Mouse (Mus musculus): ENCODE data around the gene Brca1. TPM values are rescaled to one million over a fixed set of nuclear protein-coding genes. Genes with fewer than 3 reads are reported as not detected.
"Not testable (repeated sequence)": the region's sequence is repeated elsewhere in the genome, so short reads cannot be mapped to it uniquely, and the experiment has no call there.

Brca1 gene
- polyA plus RNA-seq, 1 experiment from 2014 or later = 14.9 TPM

GRCm38 (mm10) chr11:101450394-101450793, 101.4 kb downstream of the Brca1 start:
- Histone ChIP-seq H3K4me3 (no peak overlapping the region), H3K4me1 (peaks cover 22% of the 10 kb centered on the region), H3K36me3 (peaks cover 7% of the 10 kb centered on the region), H3K27ac (no peak overlapping the region), H3K27me3 (ENCODE audit: insufficient read depth, poor library complexity, severe bottlenecking) (no peaks in the 10 kb centered on the region), H3K9me3 (no peaks in the 10 kb centered on the region)
- no peak for DNase-seq (ENCODE audit: low spot score)
- WGBS = 74% methylated on average over 3 of the region's 3 CpGs

GRCm38 (mm10) chr11:101449596-101449995, 102.2 kb downstream of the Brca1 start:
- WGBS = 81% methylated on average over 4 of the region's 4 CpGs
- DNase-seq (ENCODE audit: low spot score); H3K4me3 ChIP-seq: not testable (repeated sequence)

GRCm38 (mm10) chr11:101448899-101449298, 102.9 kb downstream of the Brca1 start:
- WGBS = 79% methylated on average over 4 of the region's 4 CpGs
- H3K27me3 ChIP-seq (ENCODE audit: insufficient read depth, poor library complexity, severe bottlenecking) = no peaks in the 10 kb centered on the region
- peaks cover 22% of the 10 kb centered on the region for H3K36me3 ChIP-seq
- H3K27ac ChIP-seq = peak overlapping the region; percentile 67; the same call in 1 of the 2 replicates
- no peaks in the 10 kb centered on the region for H3K9me3 ChIP-seq
- H3K4me3 ChIP-seq = peak overlapping the region; percentile 51
- DNase-seq (ENCODE audit: low spot score) = no peak
- peaks cover 16% of the 10 kb centered on the region for H3K4me1 ChIP-seq

More at GRCm38 (mm10) chr11:101449596-101449995, 102.2 kb downstream of the Brca1 start:
- H3K9me3 ChIP-seq; H3K27ac ChIP-seq; H3K27me3 ChIP-seq (ENCODE audit: insufficient read depth, poor library complexity, severe bottlenecking): not testable (repeated sequence)
- H3K36me3 ChIP-seq = peaks cover 15% of the 10 kb centered on the region
- H3K4me1 ChIP-seq = peaks cover 18% of the 10 kb centered on the region

- Histone ChIP-seq H3K27me3 (ENCODE audit: insufficient read depth, poor library complexity, severe bottlenecking) (no peaks in the 10 kb centered on the region), H3K4me1 (peaks cover 21% of the 10 kb centered on the region), H3K27ac (peak within 1 kb of the TSS; percentile 67), H3K4me3 (peak within 1 kb of the TSS; percentile 51), H3K9me3 (no peaks in the 10 kb centered on the region), H3K36me3 (peaks cover 27% of the 10 kb centered on the region)
- DNase-seq (ENCODE audit: low spot score) = peak; percentile 91
- 24% methylated on average over 10 of the region's 10 CpGs for WGBS
Measured at GRCm38 (mm10) chr11:101448274-101448746, 103.4 kb downstream of the Brca1 start, which contains the start of gene Ifi35. Gene Ifi35, plus strand, starts transcription at chr11:101448407.

- 0 out of 2 replicates have a peak overlapping the region, but pooled peaks have one; percentile 67 for H3K27ac ChIP-seq
- no peak for DNase-seq (ENCODE audit: low spot score)
- peaks cover 25% of the 10 kb centered on the region for H3K4me1 ChIP-seq
- WGBS = 86% methylated on average over 5 of the region's 5 CpGs
- peaks cover 32% of the 10 kb centered on the region for H3K36me3 ChIP-seq
- H3K9me3 ChIP-seq = no peaks in the 10 kb centered on the region
- no peaks in the 10 kb centered on the region for H3K27me3 ChIP-seq (ENCODE audit: insufficient read depth, poor library complexity, severe bottlenecking)
- peak overlapping the region; percentile 51; the same call in 1 of the 2 replicates for H3K4me3 ChIP-seq
Measured at GRCm38 (mm10) chr11:101447786-101448185, 104.0 kb downstream of the Brca1 start.

GRCm38 (mm10) chr11:101446860-101447259, 104.9 kb downstream of the Brca1 start:
- WGBS = 84% methylated on average over 8 of the region's 8 CpGs
- H3K27ac ChIP-seq; H3K4me3 ChIP-seq; H3K27me3 ChIP-seq (ENCODE audit: insufficient read depth, poor library complexity, severe bottlenecking); H3K9me3 ChIP-seq; DNase-seq (ENCODE audit: low spot score): not testable (repeated sequence)
- Histone ChIP-seq H3K36me3 (peaks cover 32% of the 10 kb centered on the region), H3K4me1 (peaks cover 20% of the 10 kb centered on the region)

GRCm38 (mm10) chr11:101446319-101446718, 105.4 kb downstream of the Brca1 start:
- Histone ChIP-seq H3K4me1 (peaks cover 20% of the 10 kb centered on the region), H3K27ac (no peak overlapping the region), H3K9me3 (no peaks in the 10 kb centered on the region), H3K27me3 (ENCODE audit: insufficient read depth, poor library complexity, severe bottlenecking) (no peaks in the 10 kb centered on the region), H3K4me3 (no peak overlapping the region), H3K36me3 (peaks cover 32% of the 10 kb centered on the region)
- no peak for DNase-seq (ENCODE audit: low spot score)
- 69% methylated on average over 1 of the region's 1 CpGs for WGBS

- peaks cover 10% of the 10 kb centered on the region for H3K4me1 ChIP-seq
- no peaks in the 10 kb centered on the region for H3K27me3 ChIP-seq (ENCODE audit: insufficient read depth, poor library complexity, severe bottlenecking)
- DNase-seq (ENCODE audit: low spot score) = no peak
- H3K9me3 ChIP-seq = no peaks in the 10 kb centered on the region
- H3K4me3 ChIP-seq = peak overlapping the region; percentile 86
- 1% methylated on average over 14 of the region's 14 CpGs for WGBS
- H3K36me3 ChIP-seq = peaks cover 32% of the 10 kb centered on the region
- peak overlapping the region; percentile 97 for H3K27ac ChIP-seq
Measured at GRCm38 (mm10) chr11:101442760-101443159, 109.0 kb downstream of the Brca1 start.

GRCm38 (mm10) chr11:101442127-101442693, 109.5 kb downstream of the Brca1 start, which contains the start of gene Rpl27:
Gene Rpl27, plus strand, starts transcription at chr11:101442298.
- WGBS = under 1% methylated on average over 42 of the region's 42 CpGs
- H3K27me3 ChIP-seq (ENCODE audit: insufficient read depth, poor library complexity, severe bottlenecking) = no peaks in the 10 kb centered on the region
- peaks cover 32% of the 10 kb centered on the region for H3K36me3 ChIP-seq
- H3K4me3 ChIP-seq = peak within 1 kb of the TSS; percentile 86
- H3K4me1 ChIP-seq = peaks cover 10% of the 10 kb centered on the region
- no peaks in the 10 kb centered on the region for H3K9me3 ChIP-seq
- peak within 1 kb of the TSS; percentile 97 for H3K27ac ChIP-seq
- peak; percentile 100 for DNase-seq (ENCODE audit: low spot score)

- Histone ChIP-seq H3K36me3 (peaks cover 32% of the 10 kb centered on the region), H3K4me3 (peak overlapping the region; percentile 86), H3K4me1 (peaks cover 10% of the 10 kb centered on the region), H3K27ac (peak overlapping the region; percentile 83; the same call in 1 of the 2 replicates)
- WGBS = 33% methylated on average over 15 of the region's 15 CpGs
- DNase-seq (ENCODE audit: low spot score); H3K27me3 ChIP-seq (ENCODE audit: insufficient read depth, poor library complexity, severe bottlenecking); H3K9me3 ChIP-seq: not testable (repeated sequence)
Measured at GRCm38 (mm10) chr11:101441450-101442126, 110.2 kb downstream of the Brca1 start.

Other genes starting within 250 kb of the Brca1 start
- gene Becn1, start 249.7 kb downstream of the Brca1 start, polyA plus RNA-seq (2016; fragmentation: Nextera tagmentation; extraction: Ambion mirVana) = 148 and 165 TPM in 2 replicates
- 151 and 177 TPM in 2 replicates for gene Psme3, start 235.7 kb downstream of the Brca1 start, polyA plus RNA-seq (2016; fragmentation: Nextera tagmentation; extraction: Ambion mirVana)
- gene Aoc2, start 226.9 kb downstream of the Brca1 start, polyA plus RNA-seq (2016; fragmentation: Nextera tagmentation; extraction: Ambion mirVana) = 1.3 and 1.4 TPM in 2 replicates
- 0.06 and 0.14 TPM in 2 replicates for gene Aoc3, start 221.3 kb downstream of the Brca1 start, polyA plus RNA-seq (2016; fragmentation: Nextera tagmentation; extraction: Ambion mirVana)
- not detected in 2 replicates for gene G6pc, start 184.4 kb downstream of the Brca1 start, polyA plus RNA-seq (2016; fragmentation: Nextera tagmentation; extraction: Ambion mirVana)
- 60.4 and 66.6 TPM in 2 replicates for gene Aarsd1, start 134.3 kb downstream of the Brca1 start, polyA plus RNA-seq (2016; fragmentation: Nextera tagmentation; extraction: Ambion mirVana)
- 18.5 and 26.1 TPM in 2 replicates for gene Gm27029, start 127.2 kb downstream of the Brca1 start, polyA plus RNA-seq (2016; fragmentation: Nextera tagmentation; extraction: Ambion mirVana)
- 16.1 and 18.3 TPM in 2 replicates for gene Rundc1, start 126.9 kb downstream of the Brca1 start, polyA plus RNA-seq (2016; fragmentation: Nextera tagmentation; extraction: Ambion mirVana)
- gene Ptges3l, start 126.6 kb downstream of the Brca1 start, polyA plus RNA-seq (2016; fragmentation: Nextera tagmentation; extraction: Ambion mirVana) = 57.6 and 95.1 TPM in 2 replicates
- 311 and 360 TPM in 2 replicates for gene Rpl27, start 109.7 kb downstream of the Brca1 start, polyA plus RNA-seq (2016; fragmentation: Nextera tagmentation; extraction: Ambion mirVana)
- 9.4 and 9.8 TPM in 2 replicates for gene Ifi35, start 103.5 kb downstream of the Brca1 start, polyA plus RNA-seq (2016; fragmentation: Nextera tagmentation; extraction: Ambion mirVana)
- 34.2 and 42.7 TPM in 2 replicates for gene Rnd2, start 87.0 kb downstream of the Brca1 start, polyA plus RNA-seq (2016; fragmentation: Nextera tagmentation; extraction: Ambion mirVana)
- 33.1 and 41.1 TPM in 2 replicates for gene Vat1, start 85.7 kb downstream of the Brca1 start, polyA plus RNA-seq (2016; fragmentation: Nextera tagmentation; extraction: Ambion mirVana)
- gene Nbr1, start 194 bp upstream of the Brca1 start, polyA plus RNA-seq (2016; fragmentation: Nextera tagmentation; extraction: Ambion mirVana) = 54.1 and 64.6 TPM in 2 replicates
- gene Tmem106a, start 30.3 kb upstream of the Brca1 start, polyA plus RNA-seq (2016; fragmentation: Nextera tagmentation; extraction: Ambion mirVana) = 2.7 and 3.0 TPM in 2 replicates
- gene Gm11634, start 47.3 kb upstream of the Brca1 start, polyA plus RNA-seq (2016; fragmentation: Nextera tagmentation; extraction: Ambion mirVana) = not detected in 2 replicates
- gene Rdm1, start 75.2 kb upstream of the Brca1 start, polyA plus RNA-seq (2016; fragmentation: Nextera tagmentation; extraction: Ambion mirVana) = 24.0 and 26.8 TPM in 2 replicates
- 10.3 and 10.9 TPM in 2 replicates for gene Arl4d, start 113.6 kb upstream of the Brca1 start, polyA plus RNA-seq (2016; fragmentation: Nextera tagmentation; extraction: Ambion mirVana)
- 28.7 and 33.0 TPM in 2 replicates for gene Dhx8, start 181.0 kb upstream of the Brca1 start, polyA plus RNA-seq (2016; fragmentation: Nextera tagmentation; extraction: Ambion mirVana)
- gene Etv4, start 233.4 kb upstream of the Brca1 start, polyA plus RNA-seq (2016; fragmentation: Nextera tagmentation; extraction: Ambion mirVana) = 9.4 and 10.8 TPM in 2 replicates

All from heart, embryonic 10.5 days (tissue).